Mouse (Mus musculus) spleen, postnatal 0 days (tissue): ENCODE results near the gene Spry1. TPM values are rescaled to one million over a fixed set of nuclear protein-coding genes. Genes with fewer than 3 reads are reported as not detected.

ENCODE experiments used
- polyA plus RNA-seq: library from polyadenylated mRNA; unstranded; fragments of >200 nt; fragmentation: Nextera tagmentation; extraction: Ambion mirVana; gene quantifications from 2 replicates; pipeline ENCODE4 v1.2.1, GENCODE M21; 2015

Spry1 gene
- polyA plus RNA-seq = 2.5 and 2.7 TPM in 2 replicates

DNA sequence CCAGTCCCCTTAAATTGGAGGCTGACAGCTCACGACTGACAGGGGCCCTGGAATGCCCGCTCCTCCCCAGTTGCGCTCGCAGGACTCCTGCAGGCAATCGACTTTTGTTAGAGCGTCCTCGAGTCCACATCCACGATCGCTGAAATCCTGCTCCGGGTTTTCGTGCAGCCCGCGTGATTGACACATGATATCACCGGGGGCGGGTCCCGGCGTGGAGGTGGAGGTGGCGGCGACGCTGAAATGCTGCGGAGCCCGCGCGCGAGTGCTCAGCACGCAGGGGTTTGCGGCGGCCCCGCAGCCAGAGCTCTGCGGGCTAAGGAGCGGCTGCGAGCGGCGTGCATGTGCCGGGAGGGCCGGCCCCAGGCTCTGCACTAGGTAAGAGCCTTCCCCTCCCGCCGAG is at the start of gene Spry1:
Gene Spry1 (plus strand): TSS at position 258 of the 400 bp plus-strand sequence.

Other genes starting within 250 kb of the Spry1 start
- gene Spata5, start 220.1 kb upstream of the Spry1 start, polyA plus RNA-seq = 17.6 and 24.6 TPM in 2 replicates
- 7.1 and 7.8 TPM in 2 replicates for gene Nudt6, start 219.7 kb upstream of the Spry1 start, polyA plus RNA-seq
- gene Gm5148, start 84.5 kb downstream of the Spry1 start, polyA plus RNA-seq = 4.1 and 4.2 TPM in 2 replicates